Mouse (Mus musculus) gonadal fat pad, adult 2 months (tissue): Measurements from ENCODE around the gene Efhc1. TPM values are rescaled to one million over a fixed set of nuclear protein-coding genes. Genes with fewer than 3 reads are reported as not detected.
A peak's percentile ranks its signal among the peaks of the same experiment; 100 is the strongest.

Source experiments
- DNase-seq: peaks from one replicate; pipeline ENCODE4 v3.0.0-alpha.2; 2012; ENCODE audit warnings: low read depth
- polyA plus RNA-seq: library from polyadenylated mRNA; depleted of rRNA; stranded (reverse); fragments of >200 nt; gene quantifications from 2 replicates; pipeline ENCODE4 v1.2.3, GENCODE M21; 2012; rRNA removed

Gene Efhc1
- polyA plus RNA-seq, 1 experiment, result 6.9 TPM

GRCm38 (mm10) chr1:21007941-21008701 is 56.7 kb downstream of the Efhc1 start:
- DNase-seq, result no peak

GRCm38 (mm10) chr1:21008891-21009290 is 57.5 kb downstream of the Efhc1 start:
- no peak for DNase-seq

- DNase-seq, result no peak
These were observed 58.9 kb downstream of the Efhc1 start for GRCm38 (mm10) chr1:21010282-21010800.

- DNase-seq, result peak; percentile 31
These were observed 63.0 kb downstream of the Efhc1 start for GRCm38 (mm10) chr1:21014463-21014862.

GRCm38 (mm10) chr1:21023101-21023500 is 71.7 kb downstream of the Efhc1 start:
- no peak for DNase-seq

GRCm38 (mm10) chr1:21025203-21025602 is 73.8 kb downstream of the Efhc1 start:
- no peak for DNase-seq

- DNase-seq, result no peak
These were observed 75.1 kb downstream of the Efhc1 start for GRCm38 (mm10) chr1:21026534-21026933.

GRCm38 (mm10) chr1:21029000-21029399 is 77.6 kb downstream of the Efhc1 start:
- DNase-seq, result no peak

GRCm38 (mm10) chr1:21031650-21032049 is 80.2 kb downstream of the Efhc1 start:
- no peak for DNase-seq

GRCm38 (mm10) chr1:21033065-21033791 is 81.8 kb downstream of the Efhc1 start:
- no peak for DNase-seq

GRCm38 (mm10) chr1:21033792-21034119 is 82.3 kb downstream of the Efhc1 start:
- no peak for DNase-seq

- DNase-seq, result no peak
These were observed 84.5 kb downstream of the Efhc1 start for GRCm38 (mm10) chr1:21035878-21036277.

- no peak for DNase-seq
These were observed 86.6 kb downstream of the Efhc1 start for GRCm38 (mm10) chr1:21037881-21038601.

- DNase-seq, result no peak
These were observed 88.1 kb downstream of the Efhc1 start for GRCm38 (mm10) chr1:21039564-21039963.

GRCm38 (mm10) chr1:21040173-21040572 is 88.7 kb downstream of the Efhc1 start:
- DNase-seq, result no peak

Other genes with a start within 250 kb of the Efhc1 start
- not detected in 2 replicates for gene Il17a, start 220.7 kb upstream of the Efhc1 start, polyA plus RNA-seq
- gene Il17f, start 161.0 kb upstream of the Efhc1 start, polyA plus RNA-seq, result not detected in 2 replicates
- gene Mcm3, start 131.3 kb upstream of the Efhc1 start, polyA plus RNA-seq, result 5.9 and 9.4 TPM in 2 replicates
- 2.5 and 2.7 TPM in 2 replicates for gene Paqr8, start 61.0 kb upstream of the Efhc1 start, polyA plus RNA-seq
- 5.4 and 6.6 TPM in 2 replicates for gene Tram2, start 127.6 kb downstream of the Efhc1 start, polyA plus RNA-seq